Mouse (Mus musculus): Measurements from ENCODE around the gene Scn11a. TPM values are rescaled to one million over a fixed set of nuclear protein-coding genes. Genes with fewer than 3 reads are reported as not detected.

Scn11a gene
- not detected in 3 replicates for total RNA-seq (2017)

GRCm38 (mm10) chr9:119825297-119825696, at the start of gene Scn11a:
Gene Scn11a (minus strand): TSS chr9:119825456.
- no peak for ATAC-seq (replicated peaks; ENCODE audit: insufficient number of reproducible peaks, low FRiP score, low TSS enrichment, poor library complexity, severe bottlenecking)

GRCm38 (mm10) chr9:119854170-119854569, 28.9 kb upstream of the Scn11a start:
- ATAC-seq (replicated peaks; ENCODE audit: insufficient number of reproducible peaks, low FRiP score, low TSS enrichment, poor library complexity, severe bottlenecking): no peak

GRCm38 (mm10) chr9:119853071-119853846, 28.0 kb upstream of the Scn11a start:
- no peak for ATAC-seq (replicated peaks; ENCODE audit: insufficient number of reproducible peaks, low FRiP score, low TSS enrichment, poor library complexity, severe bottlenecking)

GRCm38 (mm10) chr9:119852347-119853030, 27.2 kb upstream of the Scn11a start:
- no peak for ATAC-seq (replicated peaks; ENCODE audit: insufficient number of reproducible peaks, low FRiP score, low TSS enrichment, poor library complexity, severe bottlenecking)

GRCm38 (mm10) chr9:119849214-119849613, 24.0 kb upstream of the Scn11a start:
- no peak for ATAC-seq (replicated peaks; ENCODE audit: insufficient number of reproducible peaks, low FRiP score, low TSS enrichment, poor library complexity, severe bottlenecking)

- ATAC-seq (replicated peaks; ENCODE audit: insufficient number of reproducible peaks, low FRiP score, low TSS enrichment, poor library complexity, severe bottlenecking): no peak
Observed at GRCm38 (mm10) chr9:119848671-119849070, 23.4 kb upstream of the Scn11a start.

- no peak for ATAC-seq (replicated peaks; ENCODE audit: insufficient number of reproducible peaks, low FRiP score, low TSS enrichment, poor library complexity, severe bottlenecking)
Observed at GRCm38 (mm10) chr9:119847187-119847586, 21.9 kb upstream of the Scn11a start.

GRCm38 (mm10) chr9:119844724-119845123, 19.5 kb upstream of the Scn11a start:
- ATAC-seq (replicated peaks; ENCODE audit: insufficient number of reproducible peaks, low FRiP score, low TSS enrichment, poor library complexity, severe bottlenecking): no peak

GRCm38 (mm10) chr9:119843549-119843948, 18.3 kb upstream of the Scn11a start:
- ATAC-seq (replicated peaks; ENCODE audit: insufficient number of reproducible peaks, low FRiP score, low TSS enrichment, poor library complexity, severe bottlenecking): no peak

GRCm38 (mm10) chr9:119842541-119843169, 17.4 kb upstream of the Scn11a start:
- no peak for ATAC-seq (replicated peaks; ENCODE audit: insufficient number of reproducible peaks, low FRiP score, low TSS enrichment, poor library complexity, severe bottlenecking)

- no peak for ATAC-seq (replicated peaks; ENCODE audit: insufficient number of reproducible peaks, low FRiP score, low TSS enrichment, poor library complexity, severe bottlenecking)
Observed at GRCm38 (mm10) chr9:119842091-119842490, 16.8 kb upstream of the Scn11a start.

GRCm38 (mm10) chr9:119841159-119841558, 15.9 kb upstream of the Scn11a start:
- no peak for ATAC-seq (replicated peaks; ENCODE audit: insufficient number of reproducible peaks, low FRiP score, low TSS enrichment, poor library complexity, severe bottlenecking)

- ATAC-seq (replicated peaks; ENCODE audit: insufficient number of reproducible peaks, low FRiP score, low TSS enrichment, poor library complexity, severe bottlenecking): no peak
Observed at GRCm38 (mm10) chr9:119835581-119836125, 10.4 kb upstream of the Scn11a start.

GRCm38 (mm10) chr9:119831001-119831400, 5.7 kb upstream of the Scn11a start:
- no peak for ATAC-seq (replicated peaks; ENCODE audit: insufficient number of reproducible peaks, low FRiP score, low TSS enrichment, poor library complexity, severe bottlenecking)

GRCm38 (mm10) chr9:119823722-119824121, 1.5 kb downstream of the Scn11a start:
- ATAC-seq (replicated peaks; ENCODE audit: insufficient number of reproducible peaks, low FRiP score, low TSS enrichment, poor library complexity, severe bottlenecking): no peak

GRCm38 (mm10) chr9:119813631-119814030, 11.6 kb downstream of the Scn11a start:
- no peak for ATAC-seq (replicated peaks; ENCODE audit: insufficient number of reproducible peaks, low FRiP score, low TSS enrichment, poor library complexity, severe bottlenecking)

- no peak for ATAC-seq (replicated peaks; ENCODE audit: insufficient number of reproducible peaks, low FRiP score, low TSS enrichment, poor library complexity, severe bottlenecking)
Observed at GRCm38 (mm10) chr9:119806491-119806890, 18.8 kb downstream of the Scn11a start.

GRCm38 (mm10) chr9:119804501-119804847, 20.8 kb downstream of the Scn11a start:
- ATAC-seq (replicated peaks; ENCODE audit: insufficient number of reproducible peaks, low FRiP score, low TSS enrichment, poor library complexity, severe bottlenecking): no peak

- ATAC-seq (replicated peaks; ENCODE audit: insufficient number of reproducible peaks, low FRiP score, low TSS enrichment, poor library complexity, severe bottlenecking): no peak
Observed at GRCm38 (mm10) chr9:119803845-119804500, 21.3 kb downstream of the Scn11a start.
